Comparison of ENCODE assay signal across 18 mouse cellular contexts in genomic region chr4:89621260-89621659, GRCm38 (mm10). TPM values are rescaled to one million over a fixed set of nuclear protein-coding genes. Genes with fewer than 3 reads are reported as not detected.
"Had no signal": no experiment of that assay in that cellular context is flagged by ENCODE, and none has a peak within 500 bp of the region (broad histone marks: within the 10 kb centered on the region; RNA-seq: fewer than 3 reads in every experiment).

No protein-coding gene starts in this region.

- H3K27me3 ChIP-seq: kidney, embryonic 15.5 days; limb, embryonic 13.5 days; neural tube, embryonic 13.5 days had no signal

- DNase-seq: kidney, adult 2 months; kidney, postnatal 14 days; layer of hippocampus, postnatal 36 days; left cerebral cortex, postnatal 4 days; lung, adult 18-20 months; retina, postnatal 1 day; right cerebral cortex, postnatal 14 days; thymus, adult 18-20 months; thymus, postnatal 14 days had no signal

- H3K4me3 ChIP-seq: kidney, embryonic 15.5 days; limb, embryonic 13.5 days; neural tube, embryonic 13.5 days had no signal

- H3K36me3 ChIP-seq: kidney, embryonic 15.5 days; limb, embryonic 13.5 days; neural tube, embryonic 13.5 days had no signal

- H3K9ac ChIP-seq: kidney, embryonic 15.5 days; limb, embryonic 13.5 days; liver, embryonic 14.5 days; neural tube, embryonic 13.5 days had no signal

- H3K4me2 ChIP-seq: kidney, embryonic 15.5 days; limb, embryonic 13.5 days; neural tube, embryonic 13.5 days had no signal

- H3K9me3 ChIP-seq: kidney, embryonic 15.5 days; limb, embryonic 13.5 days; neural tube, embryonic 13.5 days had no signal

- H3K4me1 ChIP-seq: kidney, embryonic 15.5 days; limb, embryonic 13.5 days; neural tube, embryonic 13.5 days had no signal

- H3K27ac ChIP-seq: kidney, embryonic 15.5 days; limb, embryonic 13.5 days; liver, embryonic 14.5 days; neural tube, embryonic 13.5 days; stomach, postnatal 0 days had no signal

RNA-seq across cellular contexts. Expression of gene Dmrta1, which starts 58.0 kb away (rescaled TPM):
- total RNA-seq: megakaryocyte-erythroid progenitor cell, adult 5-6 weeks had no signal
- polyA plus RNA-seq: large intestine, adult 2 months; liver, embryonic 14.5 days; lung, embryonic 16.5 days; small intestine, adult 2 months had no signal
